Mouse (Mus musculus) hindbrain, embryonic 13.5 days (tissue): ENCODE results near the gene Scel. TPM values are rescaled to one million over a fixed set of nuclear protein-coding genes. Genes with fewer than 3 reads are reported as not detected.

Experiments used
- ATAC-seq: fragments of 200-750 bp; cut with Nextera tagmentation; 2 replicates; pipeline ENCODE4 v1.8.0; 2017; ENCODE audit warnings: moderate TSS enrichment; ENCODE audit not compliant: low FRiP score
- H3K27ac ChIP-seq: fragments of 300-500 bp; sonication (generic); 2 replicates; pipeline ENCODE4 v1.5.1; 2015; ENCODE audit warnings: inconsistent platforms, mild to moderate bottlenecking, moderate library complexity
- H3K27me3 ChIP-seq: fragments of 300-500 bp; sonication (generic); 2 replicates; pipeline ENCODE4 v1.6.1; 2015; ENCODE audit warnings: mild to moderate bottlenecking, inconsistent platforms
- H3K36me3 ChIP-seq: fragments of 300-500 bp; sonication (generic); 2 replicates; pipeline ENCODE4 v1.6.1; 2015; ENCODE audit warnings: mild to moderate bottlenecking, inconsistent platforms
- H3K4me1 ChIP-seq: fragments of 300-500 bp; sonication (generic); replicated peaks from 2 replicates; pipeline ENCODE4 v1.6.1; 2015; ENCODE audit warnings: inconsistent platforms
- H3K4me2 ChIP-seq: fragments of 300-500 bp; sonication (generic); 2 replicates; pipeline ENCODE4 v1.6.1; 2015; ENCODE audit warnings: inconsistent platforms, mild to moderate bottlenecking, moderate library complexity
- H3K4me3 ChIP-seq: fragments of 300-500 bp; sonication (generic); 2 replicates; pipeline ENCODE4 v1.5.1; 2015; ENCODE audit warnings: mild to moderate bottlenecking, inconsistent platforms
- H3K9ac ChIP-seq: fragments of 300-500 bp; sonication (generic); 2 replicates; pipeline ENCODE4 v1.6.1; 2015; ENCODE audit warnings: mild to moderate bottlenecking, inconsistent platforms
- H3K9me3 ChIP-seq: fragments of 300-500 bp; sonication (generic); 2 replicates; pipeline ENCODE4 v1.6.1; 2016; ENCODE audit warnings: inconsistent platforms
- WGBS: fragments of 180-500 bp; shearing (Covaris S2); methylation state at CpG from one replicate; pipeline ENCODE4 v1.1.7; 2015; 5-methylcytosine and 5-hydroxymethylcytosine counted together
- polyA plus RNA-seq: library from polyadenylated mRNA; unstranded; fragments of >200 nt; fragmentation: Nextera tagmentation; extraction: Ambion mirVana; gene quantifications from 2 replicates; pipeline ENCODE4 v1.2.1, GENCODE M21; 2015

Gene Scel
- polyA plus RNA-seq, 1 experiment from 2014 or later, result 0.16 TPM

DNA sequence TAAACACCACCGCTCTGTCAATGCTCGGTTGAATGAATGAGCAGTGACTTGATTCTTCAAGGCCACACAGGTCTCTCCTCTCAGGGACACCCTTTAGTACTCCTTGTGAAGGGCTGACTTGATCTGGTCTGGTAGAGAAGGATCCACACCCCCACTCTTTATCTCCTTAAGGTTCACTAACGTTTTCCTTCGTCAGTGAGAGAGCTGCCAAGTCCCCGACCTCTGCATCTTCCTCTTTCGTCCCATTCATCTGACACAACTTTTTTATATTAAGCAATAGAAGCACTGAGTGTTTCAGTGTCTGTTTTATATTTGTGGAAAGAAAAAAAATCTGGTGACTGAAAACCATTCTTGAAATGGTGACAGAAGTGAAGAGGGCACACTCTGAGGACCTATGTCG lies 31.6 kb upstream of the Scel start:
- H3K27ac ChIP-seq, result no peak overlapping the region
- H3K27me3 ChIP-seq, result no peaks in the 10 kb centered on the region
- H3K9ac ChIP-seq, result no peak overlapping the region
- no peak overlapping the region for H3K4me3 ChIP-seq
- WGBS, result 85% methylated on average over 7 of the region's 7 CpGs
- H3K9me3 ChIP-seq, result no peaks in the 10 kb centered on the region
- H3K36me3 ChIP-seq, result no peaks in the 10 kb centered on the region
- no peak overlapping the region for H3K4me2 ChIP-seq
- ATAC-seq, result no peak
- H3K4me1 ChIP-seq, result no peaks in the 10 kb centered on the region

DNA sequence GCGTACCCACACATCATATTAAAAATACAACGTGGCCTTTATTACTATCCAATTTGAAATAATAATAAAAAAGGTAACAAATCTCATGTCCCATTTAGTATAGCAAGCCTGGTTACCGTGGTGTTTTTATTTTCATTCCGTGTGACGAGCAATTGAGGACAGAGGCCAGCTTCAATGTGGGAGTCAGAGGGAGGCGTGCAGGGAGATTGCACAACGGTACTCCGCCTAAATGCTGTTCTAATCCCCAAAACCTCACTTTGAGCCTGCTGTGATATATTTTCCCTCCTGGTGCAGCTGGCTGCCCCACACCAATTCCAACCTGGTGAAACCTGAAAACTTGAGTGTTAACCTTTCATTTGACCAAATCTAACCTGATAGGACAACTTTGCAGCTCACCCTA lies 27.5 kb upstream of the Scel start:
- Histone ChIP-seq H3K9ac (no peak overlapping the region), H3K36me3 (no peaks in the 10 kb centered on the region), H3K4me3 (no peak overlapping the region), H3K27me3 (no peaks in the 10 kb centered on the region), H3K27ac (no peak overlapping the region), H3K4me1 (no peaks in the 10 kb centered on the region), H3K4me2 (no peak overlapping the region), H3K9me3 (no peaks in the 10 kb centered on the region)
- 94% methylated on average over 8 of the region's 8 CpGs for WGBS
- no peak for ATAC-seq

DNA sequence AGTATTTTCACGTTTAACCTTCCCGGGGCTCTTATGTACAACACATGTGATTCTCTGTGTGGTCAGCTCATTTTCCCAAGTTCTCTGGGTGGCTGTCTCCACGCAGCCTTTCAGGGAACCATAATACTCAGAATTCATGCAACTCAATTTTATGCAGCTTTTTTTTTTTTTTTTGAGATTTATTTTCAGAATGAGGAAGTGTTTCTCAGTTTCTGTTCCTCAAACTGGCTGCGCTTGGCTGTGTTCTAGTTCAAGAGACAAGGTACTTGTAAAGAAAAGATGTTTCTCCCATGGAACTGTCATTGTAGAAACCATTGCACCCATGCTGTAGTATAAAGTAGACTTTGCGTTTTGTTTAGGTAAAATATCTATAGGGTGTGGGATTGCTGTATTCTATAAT lies 26.2 kb upstream of the Scel start:
- no peaks in the 10 kb centered on the region for H3K27me3 ChIP-seq
- no peak overlapping the region for H3K27ac ChIP-seq
- no peaks in the 10 kb centered on the region for H3K36me3 ChIP-seq
- H3K4me1 ChIP-seq, result no peaks in the 10 kb centered on the region
- peaks cover 7% of the 10 kb centered on the region for H3K9me3 ChIP-seq
- ATAC-seq, result no peak
- H3K4me2 ChIP-seq, result no peak overlapping the region
- H3K4me3 ChIP-seq, result no peak overlapping the region
- 95% methylated on average over 5 of the region's 5 CpGs for WGBS
- no peak overlapping the region for H3K9ac ChIP-seq

DNA sequence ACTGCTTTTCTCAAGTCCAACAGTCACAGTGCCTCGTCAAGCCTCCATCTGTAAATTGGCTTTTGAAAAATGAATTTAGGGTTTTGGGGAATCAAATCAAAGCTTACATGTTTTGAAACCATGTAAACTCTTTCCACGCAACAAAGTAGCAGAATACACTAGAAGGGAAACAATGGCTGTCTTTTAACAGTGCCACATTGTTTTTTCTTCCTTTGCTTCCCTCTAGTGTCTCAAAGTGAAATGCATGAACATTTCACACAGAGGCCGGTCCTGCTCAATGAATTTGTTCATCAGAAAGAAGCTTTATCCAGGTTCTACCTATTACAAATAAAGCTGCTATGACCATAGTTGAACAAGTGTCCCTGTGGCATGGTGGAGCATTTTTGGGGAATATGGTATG lies 24.5 kb upstream of the Scel start:
- no peaks in the 10 kb centered on the region for H3K27me3 ChIP-seq
- H3K9me3 ChIP-seq, result peaks cover 18% of the 10 kb centered on the region
- no peaks in the 10 kb centered on the region for H3K4me1 ChIP-seq
- ATAC-seq, result no peak
- 69% methylated on average over 3 of the region's 3 CpGs for WGBS
- H3K36me3 ChIP-seq, result no peaks in the 10 kb centered on the region
- no peak overlapping the region for H3K4me3 ChIP-seq
- H3K27ac ChIP-seq, result no peak overlapping the region
- H3K4me2 ChIP-seq, result no peak overlapping the region
- no peak overlapping the region for H3K9ac ChIP-seq

DNA sequence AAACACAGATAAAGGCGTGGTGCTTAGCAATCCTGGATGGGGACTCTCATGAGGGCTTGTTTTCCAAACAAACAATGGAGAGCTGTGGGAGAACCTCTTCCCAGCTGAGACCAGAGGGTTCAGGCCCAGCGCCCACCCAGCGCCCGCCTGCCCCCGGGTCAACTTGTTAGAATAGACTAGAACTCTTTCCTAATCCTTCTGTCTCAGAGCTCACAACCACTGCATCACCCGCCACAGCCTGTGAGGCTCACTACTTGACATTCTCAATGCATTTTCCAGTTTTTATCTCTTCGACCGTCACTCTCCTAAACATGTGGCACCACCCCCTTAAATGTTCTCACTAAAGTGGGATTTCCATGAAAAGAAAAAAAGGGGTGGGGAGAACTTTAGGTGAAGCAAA lies 14.9 kb upstream of the Scel start:
- ATAC-seq, result no peak
- Histone ChIP-seq H3K4me1 (peaks cover 8% of the 10 kb centered on the region; the same call in 1 of the 2 replicates), H3K36me3 (no peaks in the 10 kb centered on the region), H3K27ac (no peak overlapping the region), H3K27me3 (no peaks in the 10 kb centered on the region), H3K4me3 (no peak overlapping the region), H3K9ac (no peak overlapping the region), H3K9me3 (0 out of 2 replicates have a peak, but pooled peaks cover 2% of the 10 kb centered on the region), H3K4me2 (no peak overlapping the region)
- WGBS, result 62% methylated on average over 8 of the region's 8 CpGs

DNA sequence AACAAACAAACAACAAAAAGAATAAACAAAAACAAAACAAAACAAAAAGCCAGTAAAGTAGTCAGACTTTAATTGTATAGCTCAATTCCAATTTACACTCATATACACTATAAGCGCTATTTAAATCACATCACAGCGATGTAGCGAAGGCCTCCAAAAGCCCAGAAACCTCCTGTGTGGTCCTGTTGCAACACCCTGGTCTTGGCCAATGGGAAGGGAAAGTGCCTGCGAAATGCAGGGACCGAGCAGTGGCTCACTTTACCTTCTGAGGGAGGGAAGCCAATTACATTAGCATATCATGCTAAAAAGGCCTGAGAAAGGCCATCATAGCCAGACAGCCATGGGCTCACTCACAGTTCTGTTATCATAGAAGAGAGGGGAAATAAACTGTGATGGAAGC lies 14.5 kb upstream of the Scel start:
- H3K27ac ChIP-seq, result no peak overlapping the region
- WGBS, result 72% methylated on average over 5 of the region's 5 CpGs
- H3K4me2 ChIP-seq, result no peak overlapping the region
- H3K9me3 ChIP-seq, result no peaks in the 10 kb centered on the region
- H3K4me3 ChIP-seq, result no peak overlapping the region
- no peaks in the 10 kb centered on the region for H3K27me3 ChIP-seq
- peaks cover 8% of the 10 kb centered on the region; the same call in 1 of the 2 replicates for H3K4me1 ChIP-seq
- ATAC-seq, result no peak
- no peak overlapping the region for H3K9ac ChIP-seq
- H3K36me3 ChIP-seq, result no peaks in the 10 kb centered on the region

DNA sequence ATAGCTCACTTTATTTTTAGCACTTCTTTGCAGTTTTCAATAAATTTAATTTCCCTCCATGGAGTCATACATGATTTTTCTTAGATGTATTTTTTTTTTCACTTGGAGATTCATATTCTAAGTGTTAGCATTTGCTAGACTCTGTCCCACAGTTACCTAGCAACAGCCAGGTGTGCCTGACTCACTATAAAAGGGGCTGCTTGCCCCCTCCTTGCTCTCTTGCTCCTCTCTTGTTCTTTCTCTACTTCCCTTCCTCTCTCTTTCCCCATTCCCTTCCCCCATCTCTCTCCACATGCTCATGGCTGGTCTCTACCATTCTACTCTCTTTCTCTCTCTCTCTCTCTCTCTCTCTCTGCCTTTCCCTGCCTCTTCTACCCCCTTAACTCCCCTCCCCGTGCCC lies 14.1 kb upstream of the Scel start:
- WGBS, result 6% methylated on average over 1 of the region's 1 CpGs

DNA sequence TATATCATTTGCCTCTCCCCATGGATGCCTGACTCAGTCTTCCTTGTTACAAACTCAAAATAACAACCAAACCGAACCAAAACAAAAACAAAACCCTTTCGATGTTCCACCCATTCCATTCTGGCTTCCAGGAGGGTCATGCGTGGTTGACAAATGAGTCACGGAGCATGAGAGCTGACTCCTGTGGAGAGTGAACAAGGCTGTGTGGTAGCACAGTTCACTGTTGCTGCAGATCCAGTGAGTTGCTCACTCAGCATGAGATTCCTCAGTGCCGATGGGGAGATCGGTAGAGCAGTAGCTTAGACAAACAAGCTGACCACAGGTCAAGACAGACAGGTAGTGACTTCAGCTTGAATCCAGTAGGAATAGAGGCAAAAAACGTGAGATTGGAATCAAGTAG lies 12.8 kb upstream of the Scel start:
- Histone ChIP-seq H3K27me3 (no peaks in the 10 kb centered on the region), H3K4me1 (peaks cover 8% of the 10 kb centered on the region; the same call in 1 of the 2 replicates), H3K4me3 (no peak overlapping the region), H3K9me3 (no peaks in the 10 kb centered on the region), H3K4me2 (no peak overlapping the region), H3K36me3 (no peaks in the 10 kb centered on the region), H3K27ac (no peak overlapping the region), H3K9ac (no peak overlapping the region)
- 32% methylated on average over 7 of the region's 7 CpGs for WGBS
- no peak for ATAC-seq

More for the DNA sequence above, 14.1 kb upstream of the Scel start:
- no peak for ATAC-seq
- Histone ChIP-seq H3K4me3 (no peak overlapping the region), H3K9me3 (no peaks in the 10 kb centered on the region), H3K36me3 (no peaks in the 10 kb centered on the region), H3K4me1 (peaks cover 8% of the 10 kb centered on the region; the same call in 1 of the 2 replicates), H3K4me2 (no peak overlapping the region), H3K27me3 (no peaks in the 10 kb centered on the region), H3K9ac (no peak overlapping the region), H3K27ac (no peak overlapping the region)

DNA sequence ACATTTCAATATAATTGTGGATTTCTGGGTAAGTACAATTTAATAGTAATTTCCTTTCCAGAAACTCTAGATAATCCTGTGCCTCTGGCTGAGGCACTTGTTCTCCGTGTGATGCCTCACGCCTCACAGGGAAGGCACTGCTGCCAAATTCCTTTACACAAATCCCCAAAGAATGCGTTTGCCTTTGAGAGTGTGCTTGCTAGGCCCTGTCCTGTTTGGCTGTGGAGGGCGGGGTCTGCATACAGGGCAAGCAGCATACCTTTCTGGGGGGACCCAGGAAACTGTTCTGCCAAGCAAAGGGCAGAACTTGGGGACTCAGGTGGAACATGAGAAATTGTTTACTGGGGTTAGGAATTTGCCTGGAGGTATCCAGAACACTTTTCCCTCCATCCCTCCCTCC lies 12.2 kb upstream of the Scel start:
- Histone ChIP-seq H3K4me2 (no peak overlapping the region), H3K4me1 (peaks cover 8% of the 10 kb centered on the region; the same call in 1 of the 2 replicates), H3K27ac (no peak overlapping the region), H3K4me3 (no peak overlapping the region), H3K9ac (no peak overlapping the region), H3K9me3 (no peaks in the 10 kb centered on the region), H3K27me3 (no peaks in the 10 kb centered on the region), H3K36me3 (no peaks in the 10 kb centered on the region)
- 16% methylated on average over 4 of the region's 4 CpGs for WGBS
- ATAC-seq, result no peak

DNA sequence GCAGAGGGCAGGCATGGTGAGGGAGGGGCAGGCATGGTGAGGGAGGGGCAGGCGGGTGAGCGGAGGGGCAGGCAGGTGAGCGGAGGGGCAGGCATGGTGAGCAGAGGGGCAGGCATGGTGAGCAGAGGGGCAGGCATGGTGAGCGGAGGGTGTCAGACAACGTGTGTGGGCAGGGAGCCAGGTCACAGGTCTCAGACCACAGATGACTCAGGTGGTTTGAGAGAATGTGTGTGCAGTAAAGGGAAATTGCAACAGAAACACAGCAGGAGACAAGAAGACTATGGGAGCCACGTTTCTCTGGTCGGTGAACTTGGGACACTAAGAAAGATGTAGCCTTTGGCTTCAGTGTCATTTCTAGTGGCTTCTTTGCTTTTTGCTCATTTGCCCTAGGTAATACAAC lies 8.6 kb upstream of the Scel start:
- no peak overlapping the region for H3K4me3 ChIP-seq
- no peaks in the 10 kb centered on the region for H3K27me3 ChIP-seq
- H3K9ac ChIP-seq, result no peak overlapping the region
- H3K27ac ChIP-seq, result no peak overlapping the region
- ATAC-seq, result no peak
- WGBS, result 84% methylated on average over 7 of the region's 7 CpGs
- no peaks in the 10 kb centered on the region for H3K9me3 ChIP-seq
- peaks cover 4% of the 10 kb centered on the region; the same call in 1 of the 2 replicates for H3K4me1 ChIP-seq
- no peak overlapping the region for H3K4me2 ChIP-seq
- H3K36me3 ChIP-seq, result no peaks in the 10 kb centered on the region

DNA sequence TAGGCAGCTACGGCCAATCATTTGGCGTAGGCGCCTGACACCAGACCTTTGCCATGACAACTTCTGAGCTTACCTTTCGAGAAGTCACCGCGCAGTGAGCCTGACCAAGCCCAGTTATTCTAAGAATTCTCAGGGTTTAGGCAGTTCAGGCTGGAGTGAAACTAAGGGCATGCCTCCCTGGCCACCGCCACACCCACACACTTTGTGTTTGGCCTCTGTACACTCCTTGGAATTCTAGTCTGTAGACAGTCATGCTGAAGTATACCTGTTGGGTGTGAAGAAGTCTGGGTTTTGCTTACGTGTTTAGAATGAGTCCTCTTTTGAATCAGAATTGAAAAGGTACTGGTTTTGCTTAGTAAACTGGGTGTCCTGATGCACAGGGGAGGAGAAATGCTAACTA lies 3.6 kb upstream of the Scel start:
- H3K36me3 ChIP-seq, result no peaks in the 10 kb centered on the region
- no peak overlapping the region for H3K9ac ChIP-seq
- H3K4me2 ChIP-seq, result no peak overlapping the region
- H3K4me3 ChIP-seq, result no peak overlapping the region
- H3K27ac ChIP-seq, result no peak overlapping the region
- peaks cover 13% of the 10 kb centered on the region for H3K4me1 ChIP-seq
- no peak for ATAC-seq
- no peaks in the 10 kb centered on the region for H3K9me3 ChIP-seq
- no peaks in the 10 kb centered on the region for H3K27me3 ChIP-seq
- WGBS, result 97% methylated on average over 8 of the region's 8 CpGs

DNA sequence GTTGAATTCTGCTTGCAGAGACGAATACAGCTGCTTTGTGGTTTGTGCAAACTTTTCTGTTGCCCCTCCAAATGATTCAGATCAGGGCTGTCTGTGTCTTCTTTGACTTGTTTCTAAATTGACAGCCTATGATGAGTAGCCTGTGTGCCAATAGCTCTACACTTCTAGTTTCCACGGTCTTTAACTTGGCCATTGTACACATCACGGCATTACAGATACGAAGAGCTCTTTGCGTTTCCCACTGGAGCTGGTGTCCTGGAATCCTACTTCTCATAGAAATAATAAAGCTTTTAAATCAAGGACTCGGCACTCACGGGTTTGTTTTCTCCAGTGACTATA lies 300 bp downstream of the Scel start:
- Histone ChIP-seq H3K4me1 (peaks cover 13% of the 10 kb centered on the region), H3K27me3 (no peaks in the 10 kb centered on the region), H3K36me3 (no peaks in the 10 kb centered on the region), H3K9ac (no peak overlapping the region), H3K9me3 (no peaks in the 10 kb centered on the region), H3K4me2 (peak overlapping the region; percentile 41), H3K4me3 (no peak overlapping the region), H3K27ac (no peak overlapping the region)
- no peak for ATAC-seq
- 55% methylated on average over 7 of the region's 7 CpGs for WGBS

DNA sequence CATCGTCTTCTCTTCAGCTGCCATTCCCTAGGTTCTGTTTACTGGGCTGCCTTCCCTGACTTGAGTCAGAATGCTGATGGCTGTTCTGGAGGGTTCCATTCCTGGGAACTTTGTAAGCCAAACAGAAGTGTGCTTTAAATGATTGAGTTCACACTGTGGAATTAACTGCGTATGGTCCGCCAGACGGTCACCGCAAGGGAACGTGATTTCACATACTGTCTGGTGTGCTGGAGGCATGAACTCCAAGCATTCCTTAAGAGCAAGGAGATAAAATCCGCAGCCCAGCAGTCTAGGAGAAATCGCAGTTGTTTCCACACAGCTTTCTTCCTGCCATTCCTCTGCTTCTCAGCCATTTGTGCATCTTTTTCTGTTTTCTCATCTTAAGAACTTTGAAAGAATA lies 2.3 kb downstream of the Scel start:
- Histone ChIP-seq H3K4me1 (peaks cover 13% of the 10 kb centered on the region), H3K27ac (no peak overlapping the region), H3K36me3 (no peaks in the 10 kb centered on the region), H3K4me3 (no peak overlapping the region), H3K4me2 (no peak overlapping the region), H3K9ac (no peak overlapping the region), H3K27me3 (no peaks in the 10 kb centered on the region), H3K9me3 (no peaks in the 10 kb centered on the region)
- no peak for ATAC-seq
- WGBS, result 92% methylated on average over 8 of the region's 8 CpGs

DNA sequence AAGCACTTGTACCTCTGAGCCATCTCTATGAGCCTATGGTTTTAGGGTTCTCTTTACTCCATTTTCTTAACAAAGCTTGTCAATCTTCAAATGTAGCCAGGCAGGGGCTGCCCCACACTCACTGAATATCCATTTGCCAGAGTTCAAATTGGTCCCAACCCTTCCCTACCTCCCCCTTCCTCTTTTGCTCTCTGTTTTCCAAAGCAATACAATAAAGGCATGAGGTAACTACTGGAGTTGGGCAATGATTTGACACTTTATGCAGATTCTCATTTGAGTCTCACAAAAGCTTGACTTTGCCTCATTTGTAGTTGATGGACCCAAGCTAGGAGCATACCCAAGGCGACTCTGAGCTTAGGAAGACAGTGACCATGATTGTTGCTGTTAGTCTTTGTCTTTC lies 13.1 kb downstream of the Scel start:
- ATAC-seq, result no peak
- 85% methylated on average over 1 of the region's 1 CpGs for WGBS

More for the DNA sequence above, 13.1 kb downstream of the Scel start:
- no peaks in the 10 kb centered on the region for H3K27me3 ChIP-seq
- H3K4me2 ChIP-seq, result no peak overlapping the region
- no peaks in the 10 kb centered on the region for H3K36me3 ChIP-seq
- no peak overlapping the region for H3K4me3 ChIP-seq
- no peaks in the 10 kb centered on the region for H3K9me3 ChIP-seq
- no peak overlapping the region for H3K9ac ChIP-seq
- peaks cover 6% of the 10 kb centered on the region for H3K4me1 ChIP-seq
- no peak overlapping the region for H3K27ac ChIP-seq
